8 mouse cellular contexts compared by ENCODE assay signal in genomic region chr9:106421033-106421864, GRCm38 (mm10). TPM values are rescaled to one million over a fixed set of nuclear protein-coding genes. Genes with fewer than 3 reads are reported as not detected.
DNase-seq lines count a peak whose midpoint lies in the region; ATAC-seq and TF ChIP-seq lines count a peak whose summit lies in the region.

No protein-coding gene starts in this region.

- no peaks in the 10 kb centered on the region for H3K36me3 ChIP-seq in heart, embryonic 10.5 days
- no peaks in the 10 kb centered on the region for H3K36me3 ChIP-seq in ES-E14 (ENCODE audit: control insufficient read depth, insufficient read depth, low read length, poor library complexity, severe bottlenecking)
- H3K36me3 ChIP-seq in liver, embryonic 16.5 days (ENCODE audit: control insufficient read depth, insufficient read depth): no peaks in the 10 kb centered on the region

- WGBS in heart, embryonic 10.5 days: 11% methylated on average over 18 of the region's 18 CpGs
- WGBS in liver, embryonic 16.5 days (ENCODE audit: insufficient replicate concordance): 13% methylated on average over 18 of the region's 18 CpGs

- no peak overlapping the region for H3K9ac ChIP-seq in ES-E14 (ENCODE audit: insufficient read depth, low read depth, low read length, poor library complexity, severe bottlenecking)
- H3K9ac ChIP-seq in liver, embryonic 16.5 days (ENCODE audit: low read depth, low read length): no peak overlapping the region

- H3K27ac ChIP-seq in heart, embryonic 10.5 days: peak overlapping the region; percentile 67
- no peak overlapping the region for H3K27ac ChIP-seq in ES-E14 (ENCODE audit: insufficient read depth, low read depth, low read length, poor library complexity, severe bottlenecking)
- no peak overlapping the region for H3K27ac ChIP-seq in liver, embryonic 16.5 days (ENCODE audit: low read length)

- no peaks in the 10 kb centered on the region for H3K9me3 ChIP-seq in heart, embryonic 10.5 days
- H3K9me3 ChIP-seq in ES-E14 (ENCODE audit: control insufficient read depth, insufficient read depth, low read depth, low read length): no peaks in the 10 kb centered on the region
- H3K9me3 ChIP-seq in liver, embryonic 16.5 days (replicated peaks; ENCODE audit: control insufficient read depth, low read length): no peaks in the 10 kb centered on the region

- H3K4me1 ChIP-seq in heart, embryonic 10.5 days: peaks cover 44% of the 10 kb centered on the region
- peaks cover 0 to 20% of the 10 kb centered on the region in 2 experiments; a peak in 2 of 4 replicates for H3K4me1 ChIP-seq in ES-E14 (ENCODE audit: control insufficient read depth in 2 of 2, insufficient read depth in 2 of 2, low read length in 2 of 2, poor library complexity in 1 of 2)
- peaks cover 11% of the 10 kb centered on the region for H3K4me1 ChIP-seq in liver, embryonic 16.5 days (ENCODE audit: control insufficient read depth, low read depth, low read length)

- peaks cover 21% of the 10 kb centered on the region for H3K27me3 ChIP-seq in heart, embryonic 10.5 days (ENCODE audit: insufficient read depth, poor library complexity, severe bottlenecking)
- peaks cover 40% of the 10 kb centered on the region for H3K27me3 ChIP-seq in liver, embryonic 16.5 days (ENCODE audit: control insufficient read depth, insufficient read depth, low read depth, low read length)

- H3K4me2 ChIP-seq in liver, embryonic 16.5 days (ENCODE audit: low read depth, low read length): 0 out of 2 replicates have a peak overlapping the region, but pooled peaks have one; percentile 11

- peak; percentile 20 for ATAC-seq in granulocyte monocyte progenitor cell, adult 5-6 weeks (replicated peaks; ENCODE audit: poor library complexity, severe bottlenecking)
- ATAC-seq in liver, embryonic 16.5 days (ENCODE audit: low read depth): 0 out of 2 replicates have a peak, but pooled peaks have one; percentile 11
- no peak for ATAC-seq in megakaryocyte progenitor cell, adult 5-6 weeks (replicated peaks; ENCODE audit: poor library complexity)

- in situ Hi-C loops in ES-E14 (cut with MboI; ENCODE audit: low sequenced_read_pairs in 2 of 2, unreplicated experiment in 2 of 2): loop anchor here (5.0 to 10.0 kb wide), 2 partner anchors 126 to 129 kb away; no protein-coding TSS in a partner anchor

- DNase-seq in heart, embryonic 10.5 days (ENCODE audit: low spot score): no peak
- DNase-seq in heart, postnatal 10 days: no peak
- DNase-seq in ES-E14 (ENCODE audit: low read depth, low spot score): no peak
- DNase-seq in adrenal gland, postnatal 36 days: no peak
- DNase-seq in layer of hippocampus, postnatal 25 days (ENCODE audit: extremely low spot score in 1 of 2, low spot score in 1 of 2): no peak

- intact Hi-C loops in heart, postnatal 10 days (cut with DNase I): loop anchor here (1.0 kb wide), 3 partner anchors 72 to 132 kb away; no protein-coding TSS in a partner anchor

- H3K4me3 ChIP-seq in heart, embryonic 10.5 days: peak overlapping the region; percentile 22; the same call in 1 of the 2 replicates
- H3K4me3 ChIP-seq in ES-E14 (ENCODE audit: insufficient read depth in 1 of 2, low read depth in 1 of 2, low read length in 2 of 2, poor library complexity in 1 of 2, severe bottlenecking in 1 of 2): peak overlapping the region; percentile 5 to 26; a peak in 2 of 4 replicates
- no peak overlapping the region for H3K4me3 ChIP-seq in liver, embryonic 16.5 days (ENCODE audit: low read depth, low read length)

TF ChIP-seq in ES-E14, 5 proteins besides CTCF, POLR2A, EP300 and RAD21:
- TF ChIP-seq ZNF384 (IDR thresholded peaks at IDR 0.05; ENCODE audit: low read depth, low read length) (no peak), HCFC1 (IDR thresholded peaks at IDR 0.05; ENCODE audit: borderline replicate concordance, insufficient read depth, low read length) (no peak), CHD2 (IDR thresholded peaks at IDR 0.05; ENCODE audit: low read depth, low read length) (no peak), MAFK (IDR thresholded peaks at IDR 0.05; ENCODE audit: insufficient read depth, low read depth, low read length) (no peak), ZC3H11A (IDR thresholded peaks at IDR 0.05; ENCODE audit: borderline replicate concordance, low read depth, low read length) (no peak)

RNA-seq across cellular contexts. Expression of gene Rpl29, which starts 8.0 kb away (rescaled TPM):
- polyA plus RNA-seq in heart, embryonic 10.5 days (2016; fragmentation: Nextera tagmentation; extraction: Ambion mirVana): 735 and 862 TPM in 2 replicates
- 100 to 1,000 TPM; 403 to 404 TPM for total RNA-seq in heart, postnatal 10 days (2021)
- 43.7 and 61.2 TPM in 2 replicates for total RNA-seq in ES-E14 (2012; rRNA removed)
- 2,290 and 2,982 TPM in 2 replicates for total RNA-seq in granulocyte monocyte progenitor cell, adult 5-6 weeks (2014; fragmentation: Nextera tagmentation)
- 1,520 and 1,547 TPM in 2 replicates for total RNA-seq in granulocyte monocyte progenitor cell, adult 5-6 weeks (2017)
- 452 and 501 TPM in 2 replicates for polyA plus RNA-seq in liver, embryonic 16.5 days (2015; fragmentation: Nextera tagmentation; extraction: Ambion mirVana)
- 3,403 and 3,618 TPM in 2 replicates for total RNA-seq in megakaryocyte progenitor cell, adult 5-6 weeks (2015)
- 1,606 and 1,752 TPM in 2 replicates for total RNA-seq in megakaryocyte progenitor cell, adult 5-6 weeks (2017)
- total RNA-seq in adrenal gland, postnatal 36 days (2021): 100 to 1,000 TPM; 403 to 411 TPM
- total RNA-seq in layer of hippocampus, postnatal 25 days (2021): 100 to 1,000 TPM; 262 to 288 TPM

RNA-seq across cellular contexts. Expression of gene Acy1, which starts 16.9 kb away (rescaled TPM):
- polyA plus RNA-seq in heart, embryonic 10.5 days (2016; fragmentation: Nextera tagmentation; extraction: Ambion mirVana): 31.2 and 45.1 TPM in 2 replicates
- total RNA-seq in heart, postnatal 10 days (2021): 10 to 100 TPM; 17.0 to 17.8 TPM
- total RNA-seq in ES-E14 (2012; rRNA removed): 28.8 and 40.3 TPM in 2 replicates
- total RNA-seq in granulocyte monocyte progenitor cell, adult 5-6 weeks (2014; fragmentation: Nextera tagmentation): 35.0 and 41.7 TPM in 2 replicates
- 34.2 and 54.3 TPM in 2 replicates for total RNA-seq in granulocyte monocyte progenitor cell, adult 5-6 weeks (2017)
- polyA plus RNA-seq in liver, embryonic 16.5 days (2015; fragmentation: Nextera tagmentation; extraction: Ambion mirVana): 34.3 and 36.5 TPM in 2 replicates
- total RNA-seq in megakaryocyte progenitor cell, adult 5-6 weeks (2015): 13.7 TPM in 2 replicates
- total RNA-seq in megakaryocyte progenitor cell, adult 5-6 weeks (2017): 27.2 and 31.3 TPM in 2 replicates
- total RNA-seq in adrenal gland, postnatal 36 days (2021): 10 to 100 TPM; 11.7 to 14.8 TPM
- 10 to 100 TPM; 12.6 to 13.1 TPM for total RNA-seq in layer of hippocampus, postnatal 25 days (2021)

RNA-seq across cellular contexts. Expression of gene Abhd14b, which starts 26.0 kb away (rescaled TPM):
- polyA plus RNA-seq in heart, embryonic 10.5 days (2016; fragmentation: Nextera tagmentation; extraction: Ambion mirVana): 4.8 and 7.8 TPM in 2 replicates
- 1 to 10 TPM; 4.6 to 6.2 TPM for total RNA-seq in heart, postnatal 10 days (2021)
- total RNA-seq in ES-E14 (2012; rRNA removed): 1.9 and 4.2 TPM in 2 replicates
- total RNA-seq in granulocyte monocyte progenitor cell, adult 5-6 weeks (2014; fragmentation: Nextera tagmentation): 17.5 and 26.1 TPM in 2 replicates
- 5.7 and 7.2 TPM in 2 replicates for total RNA-seq in granulocyte monocyte progenitor cell, adult 5-6 weeks (2017)
- 31.3 and 37.5 TPM in 2 replicates for polyA plus RNA-seq in liver, embryonic 16.5 days (2015; fragmentation: Nextera tagmentation; extraction: Ambion mirVana)
- 15.8 and 19.1 TPM in 2 replicates for total RNA-seq in megakaryocyte progenitor cell, adult 5-6 weeks (2015)
- total RNA-seq in megakaryocyte progenitor cell, adult 5-6 weeks (2017): 8.4 and 11.7 TPM in 2 replicates
- total RNA-seq in adrenal gland, postnatal 36 days (2021): 10 to 100 TPM; 25.2 to 45.0 TPM
- 10 to 100 TPM in 1 of 2 experiments, 1 to 10 TPM in 1; 9.9 to 12.6 TPM for total RNA-seq in layer of hippocampus, postnatal 25 days (2021)

RNA-seq across cellular contexts. Expression of gene Abhd14a, which starts 26.2 kb away (rescaled TPM):
- polyA plus RNA-seq in heart, embryonic 10.5 days (2016; fragmentation: Nextera tagmentation; extraction: Ambion mirVana): 42.0 and 46.2 TPM in 2 replicates
- 10 to 100 TPM; 20.0 to 22.4 TPM for total RNA-seq in heart, postnatal 10 days (2021)
- 23.0 and 55.6 TPM in 2 replicates for total RNA-seq in ES-E14 (2012; rRNA removed)
- 50.3 and 57.3 TPM in 2 replicates for total RNA-seq in granulocyte monocyte progenitor cell, adult 5-6 weeks (2014; fragmentation: Nextera tagmentation)
- total RNA-seq in granulocyte monocyte progenitor cell, adult 5-6 weeks (2017): 26.0 and 27.0 TPM in 2 replicates
- polyA plus RNA-seq in liver, embryonic 16.5 days (2015; fragmentation: Nextera tagmentation; extraction: Ambion mirVana): 17.2 and 18.8 TPM in 2 replicates
- total RNA-seq in megakaryocyte progenitor cell, adult 5-6 weeks (2015): 21.3 and 23.4 TPM in 2 replicates
- total RNA-seq in megakaryocyte progenitor cell, adult 5-6 weeks (2017): 27.3 and 30.2 TPM in 2 replicates
- total RNA-seq in adrenal gland, postnatal 36 days (2021): 10 to 100 TPM; 18.9 to 20.2 TPM
- 10 to 100 TPM; 38.2 to 41.5 TPM for total RNA-seq in layer of hippocampus, postnatal 25 days (2021)

RNA-seq across cellular contexts. Expression of gene Pcbp4, which starts 31.8 kb away (rescaled TPM):
- polyA plus RNA-seq in heart, embryonic 10.5 days (2016; fragmentation: Nextera tagmentation; extraction: Ambion mirVana): 135 and 186 TPM in 2 replicates
- total RNA-seq in heart, postnatal 10 days (2021): 10 to 100 TPM; 77.4 to 89.6 TPM
- 140 and 176 TPM in 2 replicates for total RNA-seq in ES-E14 (2012; rRNA removed)
- 4.5 TPM in 2 replicates for total RNA-seq in granulocyte monocyte progenitor cell, adult 5-6 weeks (2014; fragmentation: Nextera tagmentation)
- 1.2 and 3.6 TPM in 2 replicates for total RNA-seq in granulocyte monocyte progenitor cell, adult 5-6 weeks (2017)
- polyA plus RNA-seq in liver, embryonic 16.5 days (2015; fragmentation: Nextera tagmentation; extraction: Ambion mirVana): 5.1 and 6.0 TPM in 2 replicates
- 0.91 and 1.7 TPM in 2 replicates for total RNA-seq in megakaryocyte progenitor cell, adult 5-6 weeks (2015)
- total RNA-seq in megakaryocyte progenitor cell, adult 5-6 weeks (2017): 0.96 and 2.7 TPM in 2 replicates
- total RNA-seq in adrenal gland, postnatal 36 days (2021): 10 to 100 TPM; 20.2 to 27.7 TPM
- 100 to 1,000 TPM; 178 to 202 TPM for total RNA-seq in layer of hippocampus, postnatal 25 days (2021)
